Mouse (Mus musculus) hindbrain, embryonic 11.5 days (tissue): ENCODE results near the gene Mast2. TPM values are rescaled to one million over a fixed set of nuclear protein-coding genes. Genes with fewer than 3 reads are reported as not detected.

Experiments
- ATAC-seq: fragments of 200-750 bp; cut with Nextera tagmentation; 2 replicates; pipeline ENCODE4 v1.8.0; 2017; ENCODE audit warnings: mild to moderate bottlenecking, moderate TSS enrichment, moderate library complexity; ENCODE audit not compliant: low FRiP score
- DNase-seq: peaks from one replicate; pipeline ENCODE4 v3.0.0-alpha.2; 2015; ENCODE audit warnings: low spot score
- H3K27ac ChIP-seq: fragments of 300-500 bp; sonication (generic); 2 replicates; pipeline ENCODE4 v1.5.1; 2014; ENCODE audit warnings: mild to moderate bottlenecking, low read depth, low read length
- H3K27me3 ChIP-seq: fragments of 300-500 bp; sonication (generic); 2 replicates; pipeline ENCODE4 v1.6.1; 2014; ENCODE audit warnings: mild to moderate bottlenecking, low read length, moderate library complexity, mixed read lengths; ENCODE audit not compliant: control insufficient read depth, insufficient read depth
- H3K36me3 ChIP-seq: fragments of 300-500 bp; sonication (generic); 2 replicates; pipeline ENCODE4 v1.6.1; 2014; ENCODE audit warnings: mild to moderate bottlenecking, low read length, moderate library complexity, mixed read lengths; ENCODE audit not compliant: control insufficient read depth, insufficient read depth
- H3K4me1 ChIP-seq: fragments of 300-500 bp; sonication (generic); replicated peaks from 2 replicates; pipeline ENCODE4 v1.6.1; 2014; ENCODE audit warnings: low read length, mixed read lengths; ENCODE audit not compliant: control insufficient read depth, insufficient read depth
- H3K4me2 ChIP-seq: fragments of 300-500 bp; sonication (generic); replicated peaks from 2 replicates; pipeline ENCODE4 v1.6.1; 2014; ENCODE audit warnings: mild to moderate bottlenecking, low read depth, low read length
- H3K4me3 ChIP-seq: fragments of 300-500 bp; sonication (generic); 2 replicates; pipeline ENCODE4 v1.5.1; 2014; ENCODE audit warnings: low read depth, low read length
- H3K9ac ChIP-seq: fragments of 300-500 bp; sonication (generic); 2 replicates; pipeline ENCODE4 v1.6.1; 2014; ENCODE audit warnings: low read depth, low read length
- H3K9me3 ChIP-seq: fragments of 300-500 bp; sonication (generic); 2 replicates; pipeline ENCODE4 v1.6.1; 2016; ENCODE audit warnings: low read length; ENCODE audit not compliant: control insufficient read depth
- WGBS: fragments of 180-500 bp; shearing (Covaris S2); extraction: QIAGEN DNeasy Blood & Tissue Kit; methylation state at CpG from one replicate; pipeline ENCODE4 v1.1.7; 2014; 5-methylcytosine and 5-hydroxymethylcytosine counted together
- polyA plus RNA-seq: library from polyadenylated mRNA; unstranded; fragments of >200 nt; fragmentation: Nextera tagmentation; extraction: Ambion mirVana; gene quantifications from 2 replicates; pipeline ENCODE4 v1.2.1, GENCODE M21; 2014

Gene Mast2
- polyA plus RNA-seq, 1 experiment from 2014 or later, result 59.0 TPM

DNA sequence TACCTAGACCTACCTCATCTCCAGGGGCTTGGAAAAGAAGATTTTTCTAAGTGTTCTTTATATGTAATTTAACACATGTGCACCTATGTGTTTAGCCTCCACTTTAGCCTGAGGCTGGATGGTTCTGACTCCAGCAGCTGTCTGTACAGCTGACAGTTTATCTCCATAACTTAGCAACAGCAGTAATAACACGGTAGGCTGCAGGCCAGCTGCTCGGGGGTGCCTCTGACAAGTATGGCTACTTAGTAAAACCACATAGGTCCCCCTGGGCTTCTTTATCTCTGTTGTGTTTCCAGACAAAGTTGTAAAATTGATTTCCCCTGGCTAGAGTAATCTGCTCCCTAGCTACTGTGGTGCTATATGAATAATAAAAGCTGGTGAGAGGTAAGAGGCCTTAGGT is 19.5 kb upstream of the Mast2 start:
- Histone ChIP-seq H3K27ac (no peak overlapping the region), H3K9me3 (no peaks in the 10 kb centered on the region), H3K9ac (no peak overlapping the region), H3K27me3 (no peaks in the 10 kb centered on the region), H3K36me3 (no peaks in the 10 kb centered on the region), H3K4me1 (no peaks in the 10 kb centered on the region), H3K4me2 (no peak overlapping the region), H3K4me3 (no peak overlapping the region)
- DNase-seq (peak; percentile 5), ATAC-seq (no peak)
- WGBS, result 62% methylated on average over 2 of the region's 2 CpGs

GRCm38 (mm10) chr4:116481322-116481721 is 17.3 kb upstream of the Mast2 start:
- Histone ChIP-seq H3K9me3 (no peaks in the 10 kb centered on the region), H3K27ac (no peak overlapping the region), H3K4me2 (no peak overlapping the region), H3K4me3 (no peak overlapping the region), H3K4me1 (no peaks in the 10 kb centered on the region), H3K36me3 (no peaks in the 10 kb centered on the region), H3K9ac (no peak overlapping the region), H3K27me3 (no peaks in the 10 kb centered on the region)
- DNase-seq (no peak), ATAC-seq (no peak)
- WGBS, result 70% methylated on average over 2 of the region's 2 CpGs

DNA sequence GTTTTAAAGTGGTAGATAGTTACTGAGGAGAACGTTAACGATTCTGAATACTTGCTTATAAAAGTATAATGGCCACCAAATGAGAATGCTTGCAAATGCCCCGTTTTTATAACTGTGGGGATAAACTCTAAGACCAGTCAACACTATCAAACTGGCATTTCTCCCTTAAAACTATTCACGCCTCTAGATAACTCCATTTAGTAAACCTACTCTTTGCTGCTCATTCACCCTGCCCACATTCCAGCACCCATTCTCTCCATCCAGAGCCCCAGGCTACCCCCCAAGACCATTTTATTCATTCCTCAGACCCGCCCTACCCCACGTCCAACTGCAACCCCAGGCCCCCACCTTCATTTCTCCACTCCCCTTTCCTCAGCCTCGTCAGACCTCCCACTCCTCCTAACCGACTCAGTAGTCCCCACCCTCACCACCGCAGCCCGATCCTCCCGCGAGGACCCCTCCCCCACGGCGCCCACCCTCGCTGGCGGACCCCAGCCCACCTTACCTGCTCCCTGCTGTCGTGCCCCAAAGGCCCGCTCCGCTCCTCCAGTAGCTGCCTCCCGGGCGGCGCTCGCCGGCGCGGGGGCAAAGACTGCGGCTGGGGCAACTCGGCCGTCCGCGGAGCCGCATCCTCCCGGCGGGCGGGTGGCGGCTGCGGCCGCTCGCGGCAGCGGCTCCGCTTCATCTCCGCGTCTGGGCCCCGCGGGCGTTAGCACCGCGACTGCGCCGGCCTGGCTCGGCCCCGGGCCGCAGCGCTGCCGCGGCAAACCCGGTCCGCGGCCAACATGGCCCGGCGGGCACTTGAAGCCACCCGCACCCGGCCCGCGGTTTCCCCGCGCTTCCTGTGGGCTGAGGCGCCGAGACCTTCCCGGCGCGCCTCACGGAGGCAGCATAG is 505 bp downstream of the Mast2 start:
- peak; percentile 76 for ATAC-seq
- peak overlapping the region; percentile 91 for H3K9ac ChIP-seq
- DNase-seq, result peak; percentile 68
- no peaks in the 10 kb centered on the region for H3K27me3 ChIP-seq
- no peaks in the 10 kb centered on the region for H3K36me3 ChIP-seq
- peak overlapping the region; percentile 93 for H3K27ac ChIP-seq
- 1% methylated on average over 57 of the region's 74 CpGs for WGBS
- peak overlapping the region; percentile 96 for H3K4me3 ChIP-seq
- no peaks in the 10 kb centered on the region; the same call in 1 of the 2 replicates for H3K4me1 ChIP-seq
- peak overlapping the region; percentile 65 for H3K4me2 ChIP-seq
- no peaks in the 10 kb centered on the region for H3K9me3 ChIP-seq

DNA sequence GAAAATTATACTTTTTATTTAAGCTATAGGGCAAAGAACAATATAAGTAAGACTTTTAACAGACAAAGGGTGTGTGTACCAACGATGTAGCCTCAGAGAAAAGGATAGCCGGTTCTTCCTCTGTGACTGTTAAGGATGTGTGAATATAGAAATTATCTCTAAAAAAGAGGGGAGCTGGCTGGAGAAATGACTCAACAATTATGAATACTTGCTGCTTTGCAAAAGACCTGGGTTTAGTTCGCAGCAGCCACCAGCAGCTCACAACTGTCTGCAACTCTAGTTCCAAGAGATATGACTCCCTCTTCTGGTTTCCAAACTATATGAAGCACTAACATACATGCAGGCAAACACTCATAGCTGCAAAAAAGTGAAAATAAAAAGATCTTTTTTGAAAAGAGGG is 2.0 kb downstream of the Mast2 start:
- Histone ChIP-seq H3K27ac (no peak overlapping the region), H3K4me1 (no peaks in the 10 kb centered on the region; the same call in 1 of the 2 replicates), H3K27me3 (no peaks in the 10 kb centered on the region), H3K36me3 (no peaks in the 10 kb centered on the region), H3K9me3 (no peaks in the 10 kb centered on the region), H3K9ac (no peak overlapping the region), H3K4me3 (no peak overlapping the region), H3K4me2 (no peak overlapping the region)
- 93% methylated on average over 3 of the region's 3 CpGs for WGBS
- ATAC-seq (no peak), DNase-seq (no peak)

GRCm38 (mm10) chr4:116451553-116451952 is 12.4 kb downstream of the Mast2 start:
- no peak overlapping the region for H3K4me3 ChIP-seq
- no peak overlapping the region for H3K27ac ChIP-seq
- no peaks in the 10 kb centered on the region for H3K4me1 ChIP-seq
- H3K27me3 ChIP-seq, result no peaks in the 10 kb centered on the region
- no peaks in the 10 kb centered on the region for H3K9me3 ChIP-seq
- DNase-seq (no peak), ATAC-seq (no peak)
- no peak overlapping the region for H3K9ac ChIP-seq
- no peaks in the 10 kb centered on the region for H3K36me3 ChIP-seq
- H3K4me2 ChIP-seq, result no peak overlapping the region

GRCm38 (mm10) chr4:116449951-116450350 is 14.0 kb downstream of the Mast2 start:
- Histone ChIP-seq H3K27ac (no peak overlapping the region), H3K9me3 (no peaks in the 10 kb centered on the region), H3K4me2 (no peak overlapping the region), H3K4me3 (no peak overlapping the region), H3K4me1 (no peaks in the 10 kb centered on the region), H3K36me3 (no peaks in the 10 kb centered on the region), H3K27me3 (no peaks in the 10 kb centered on the region), H3K9ac (no peak overlapping the region)
- ATAC-seq, result no peak
- no peak for DNase-seq

DNA sequence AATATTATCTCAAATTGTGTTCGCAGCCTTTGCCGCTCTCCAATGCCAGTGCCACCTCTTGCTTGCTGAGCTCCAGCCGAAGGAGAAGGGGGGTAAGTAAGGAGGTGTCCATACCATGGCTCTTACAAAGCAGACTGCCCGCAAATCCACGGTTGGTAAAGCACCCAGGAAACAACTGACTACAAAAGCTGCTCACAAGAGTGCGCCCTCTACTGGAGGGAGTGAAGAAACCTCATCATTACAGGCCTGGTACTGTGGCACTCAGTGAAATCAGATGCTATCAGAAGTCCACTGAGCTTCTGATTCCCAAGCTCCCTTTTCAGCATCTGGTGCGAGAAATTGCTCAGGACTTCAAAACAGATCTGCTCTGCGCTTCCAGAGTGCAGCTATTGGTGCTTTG is 15.3 kb downstream of the Mast2 start:
- DNase-seq (peak; percentile 75), ATAC-seq (no peak)
- Histone ChIP-seq H3K4me1 (no peaks in the 10 kb centered on the region), H3K4me2 (no peak overlapping the region), H3K9ac (no peak overlapping the region), H3K9me3 (no peaks in the 10 kb centered on the region), H3K27ac (no peak overlapping the region), H3K27me3 (no peaks in the 10 kb centered on the region), H3K4me3 (no peak overlapping the region), H3K36me3 (no peaks in the 10 kb centered on the region)
- 51% methylated on average over 8 of the region's 8 CpGs for WGBS

DNA sequence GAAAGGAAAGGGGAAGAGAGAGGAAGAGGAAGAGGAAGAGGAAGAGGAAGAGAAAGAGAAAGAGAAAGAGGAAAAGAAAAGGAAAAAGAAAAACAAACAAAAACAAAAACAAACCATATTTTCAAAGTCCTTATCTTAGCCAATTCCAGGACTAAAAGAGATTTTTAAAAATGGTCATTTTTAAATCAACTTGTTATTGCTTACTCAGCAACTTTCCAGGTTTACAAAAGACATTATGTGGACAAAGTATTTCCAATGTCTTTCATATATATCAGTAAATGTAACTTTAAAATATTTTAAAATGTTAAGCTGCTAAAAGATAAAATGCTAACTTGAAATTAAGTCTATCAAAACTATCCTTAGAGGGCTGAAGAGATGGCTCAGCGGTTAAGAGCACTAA is 24.6 kb downstream of the Mast2 start:
- Histone ChIP-seq H3K4me1 (no peaks in the 10 kb centered on the region), H3K9me3 (no peaks in the 10 kb centered on the region), H3K9ac (no peak overlapping the region), H3K4me2 (no peak overlapping the region), H3K27me3 (no peaks in the 10 kb centered on the region), H3K36me3 (no peaks in the 10 kb centered on the region), H3K4me3 (no peak overlapping the region), H3K27ac (no peak overlapping the region)
- DNase-seq (no peak), ATAC-seq (no peak)
- 85% methylated on average over 1 of the region's 1 CpGs for WGBS

- Histone ChIP-seq H3K9ac (no peak overlapping the region), H3K4me1 (no peaks in the 10 kb centered on the region), H3K9me3 (no peaks in the 10 kb centered on the region), H3K4me3 (no peak overlapping the region), H3K4me2 (no peak overlapping the region), H3K27ac (no peak overlapping the region), H3K36me3 (no peaks in the 10 kb centered on the region), H3K27me3 (no peaks in the 10 kb centered on the region)
- no peak for ATAC-seq
- no peak for DNase-seq
Measured at GRCm38 (mm10) chr4:116438561-116438960, 25.4 kb downstream of the Mast2 start.
